Mouse (Mus musculus) lung, postnatal 0 days (tissue): Measurements from ENCODE around the gene Gadd45g.

Experiments
- CTCF ChIP-seq: IDR thresholded peaks from 2 replicates; pipeline ENCODE4 v1.5.1; 2016; ENCODE audit warnings: antibody characterized with exemption, mild to moderate bottlenecking
- EP300 ChIP-seq: IDR thresholded peaks from 2 replicates; pipeline ENCODE4 v1.6.1; 2016; ENCODE audit warnings: antibody characterized with exemption, mild to moderate bottlenecking, control low read depth

DNA sequence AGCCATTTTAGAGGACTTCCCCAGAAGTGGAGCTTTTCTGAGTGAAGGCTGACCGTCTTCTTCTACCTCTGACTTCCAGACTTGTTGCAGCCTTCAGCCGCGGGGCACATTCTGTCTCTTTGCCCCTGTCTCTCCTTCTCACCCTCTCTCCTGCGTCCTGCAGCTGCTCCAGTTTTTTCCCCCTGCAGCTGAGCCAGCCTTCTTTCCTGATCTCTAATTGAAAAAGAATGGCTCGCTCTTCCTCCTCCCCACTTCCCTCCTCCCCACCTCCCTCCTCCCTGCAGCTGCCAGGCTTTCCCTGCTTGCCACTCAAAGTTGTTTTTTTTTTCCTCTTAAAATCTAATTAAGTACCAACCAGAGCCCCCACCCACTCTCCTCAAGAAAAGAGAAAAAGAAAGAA lies 4.3 kb upstream of the Gadd45g start:
- TF ChIP-seq EP300 (no peak), CTCF (no peak)
